Mouse (Mus musculus): Measurements from ENCODE around the gene Pdxdc1.

The Pdxdc1 gene

DNA sequence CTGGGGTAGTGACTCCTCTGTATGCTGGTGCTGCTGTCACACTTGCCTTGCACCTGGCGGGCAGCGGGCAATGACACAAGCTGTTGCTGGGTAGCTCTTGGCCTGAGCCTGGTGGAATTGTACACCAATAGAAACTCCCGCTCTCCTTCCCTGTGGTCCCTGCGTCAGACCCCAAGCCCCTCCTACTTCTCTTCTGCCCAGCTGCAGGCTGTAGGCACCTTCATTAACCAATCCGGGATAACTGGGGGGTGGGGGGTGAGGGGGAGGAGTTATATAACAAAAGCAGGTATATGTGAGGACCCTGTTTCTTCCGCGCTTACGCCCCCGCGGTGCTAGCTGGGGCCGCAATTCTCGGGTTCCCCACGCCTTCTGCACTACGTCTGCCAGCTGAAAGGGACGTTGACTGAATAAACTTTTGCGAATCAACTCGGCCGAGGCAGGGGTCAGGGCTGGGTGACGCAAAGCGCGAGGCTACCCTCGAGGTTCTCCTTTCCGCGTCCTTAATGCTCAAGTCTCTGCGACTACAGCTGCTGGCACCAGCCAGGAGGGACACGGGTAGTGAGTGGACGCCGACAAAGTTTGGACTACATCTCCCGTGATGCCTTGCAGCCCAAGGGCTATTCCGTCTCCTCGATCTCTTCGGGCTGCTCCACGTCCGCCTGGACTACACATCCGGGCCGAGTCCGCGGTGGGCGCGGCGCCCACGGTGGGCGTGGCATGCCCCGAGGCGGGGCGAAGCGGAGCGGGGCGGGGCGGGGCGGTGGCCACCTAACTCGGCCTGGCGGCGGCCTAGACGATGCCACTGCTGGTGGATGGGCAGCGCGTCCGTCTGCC, 84.2 kb downstream of the Pdxdc1 start, which contains the start of gene Ntan1:
Gene Ntan1 (plus strand): TSS at position 286 of the 834 bp plus-strand sequence.
- in situ Hi-C loops (cut with MboI, MseI), result no loop called here

DNA sequence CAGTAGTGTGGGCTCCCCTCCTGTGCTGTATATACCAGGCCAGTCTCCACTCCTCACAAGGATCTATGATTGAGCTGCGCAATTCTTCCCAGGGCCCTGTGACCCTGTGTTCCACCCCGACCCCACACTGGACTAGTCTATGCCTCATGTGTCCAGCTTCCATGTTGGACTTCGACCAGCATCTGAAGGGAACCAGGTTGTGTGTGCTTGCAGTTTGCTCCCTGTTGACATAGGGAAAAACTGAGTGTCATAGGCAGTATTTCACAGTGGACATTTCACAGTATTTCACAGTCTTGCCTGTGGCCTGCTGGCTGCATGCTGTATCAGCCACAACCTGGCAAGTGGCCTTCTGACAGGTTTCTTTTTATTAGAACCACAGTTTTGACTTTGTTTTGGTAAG, 89.7 kb downstream of the Pdxdc1 start:
- in situ Hi-C loops (cut with MboI, MseI), result no loop called here

DNA sequence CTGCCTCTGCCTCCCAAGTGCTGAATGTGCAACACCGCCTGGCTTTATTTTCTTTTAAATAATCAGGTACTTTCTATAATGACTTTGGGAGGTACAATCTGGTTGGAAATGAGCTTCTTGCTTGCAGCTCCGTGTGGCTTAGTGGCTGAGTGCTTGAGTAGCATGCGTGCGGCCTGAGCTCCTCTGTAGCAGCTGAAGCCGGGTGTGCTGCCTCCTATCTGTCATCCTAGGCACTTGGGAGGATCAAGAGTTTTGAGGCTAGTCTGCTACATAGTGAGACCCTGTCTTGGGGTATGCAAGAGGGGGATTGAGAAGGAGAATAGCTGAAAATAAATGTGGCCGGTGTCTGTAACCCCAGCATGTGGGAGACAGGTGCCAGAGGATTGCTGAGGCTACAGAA, 90.8 kb downstream of the Pdxdc1 start:
- in situ Hi-C loops (cut with MboI, MseI), result no loop called here

DNA sequence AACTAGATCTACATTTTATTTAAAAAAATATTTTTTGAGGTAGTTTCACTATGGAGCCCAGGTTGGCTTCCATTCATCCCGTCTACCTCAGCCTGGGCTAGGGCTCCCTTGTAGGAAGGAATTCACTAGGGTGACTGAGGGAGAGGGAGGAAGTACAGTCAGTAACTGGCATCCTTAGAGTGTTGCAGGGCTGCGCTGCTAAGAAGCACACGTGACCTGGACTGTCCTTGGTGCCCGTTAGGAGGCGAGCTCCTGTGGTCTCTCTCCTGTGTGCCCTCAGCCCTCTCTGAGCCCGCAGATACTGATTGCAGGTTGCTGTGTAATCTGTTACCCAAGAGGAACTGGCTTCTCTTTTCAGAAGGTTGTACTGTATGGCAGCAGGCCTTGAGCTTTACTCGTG, 94.5 kb downstream of the Pdxdc1 start:
- in situ Hi-C loops (cut with MboI, MseI), result no loop called here

DNA sequence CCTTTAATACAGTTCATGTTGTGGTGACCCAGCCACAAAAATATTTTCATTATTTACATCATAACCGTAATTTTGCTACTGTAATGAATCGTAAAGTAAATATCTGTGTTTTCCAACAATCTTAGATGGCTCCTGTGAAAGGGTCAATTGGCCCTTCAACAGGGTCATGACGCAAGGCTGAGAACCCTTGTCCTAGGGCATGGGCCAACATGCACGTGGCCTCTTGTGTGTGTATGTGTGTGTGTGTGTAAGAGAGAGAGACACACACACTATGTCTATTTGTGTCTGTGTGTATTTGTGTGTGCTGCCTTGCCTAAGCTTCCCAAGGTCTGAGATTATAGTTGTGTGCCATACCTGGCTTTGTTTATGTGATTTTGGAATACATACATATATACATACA, 95.3 kb downstream of the Pdxdc1 start:
- in situ Hi-C loops (cut with MboI, MseI), result no loop called here

DNA sequence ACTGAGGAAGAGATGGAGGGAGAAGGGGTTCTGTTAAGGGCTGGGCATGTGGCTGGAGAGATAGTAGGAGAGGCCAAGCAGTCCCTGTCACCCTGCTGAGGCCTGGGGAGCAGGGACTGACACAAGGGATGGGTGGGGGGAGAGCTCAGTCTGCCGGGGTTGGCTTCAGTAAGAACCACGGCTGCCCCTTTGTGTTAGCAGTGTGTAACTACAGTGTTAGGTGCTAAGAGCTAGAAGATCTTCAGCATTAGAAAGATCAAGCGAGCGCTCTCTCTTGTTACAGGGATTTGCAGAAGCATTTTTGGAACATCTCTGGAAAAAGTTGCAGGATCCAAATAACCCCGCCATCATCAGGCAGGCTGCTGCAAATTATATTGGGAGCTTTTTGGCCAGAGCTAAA, 98.3 kb downstream of the Pdxdc1 start:
- in situ Hi-C loops (cut with MboI, MseI), result no loop called here

DNA sequence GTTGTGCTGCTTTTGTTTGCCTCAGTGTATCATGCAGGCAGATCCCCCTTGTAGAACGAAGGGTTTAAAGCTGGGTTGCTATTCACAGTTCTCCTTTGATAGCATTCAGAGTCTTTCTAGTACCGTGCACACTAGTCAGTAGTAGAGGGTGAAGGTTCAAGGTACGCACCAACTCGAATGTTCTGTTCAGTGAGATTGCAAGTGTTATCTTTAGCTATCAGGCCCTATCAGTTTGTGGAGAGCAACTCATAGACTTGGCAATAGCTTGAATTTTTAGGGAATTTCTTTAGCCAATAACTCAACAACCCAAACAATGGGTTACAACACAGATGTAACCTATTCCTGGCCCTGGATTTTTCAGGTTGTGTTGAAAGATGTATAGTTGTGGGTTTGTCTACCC, 101.7 kb downstream of the Pdxdc1 start:
- in situ Hi-C loops (cut with MboI, MseI), result no loop called here

DNA sequence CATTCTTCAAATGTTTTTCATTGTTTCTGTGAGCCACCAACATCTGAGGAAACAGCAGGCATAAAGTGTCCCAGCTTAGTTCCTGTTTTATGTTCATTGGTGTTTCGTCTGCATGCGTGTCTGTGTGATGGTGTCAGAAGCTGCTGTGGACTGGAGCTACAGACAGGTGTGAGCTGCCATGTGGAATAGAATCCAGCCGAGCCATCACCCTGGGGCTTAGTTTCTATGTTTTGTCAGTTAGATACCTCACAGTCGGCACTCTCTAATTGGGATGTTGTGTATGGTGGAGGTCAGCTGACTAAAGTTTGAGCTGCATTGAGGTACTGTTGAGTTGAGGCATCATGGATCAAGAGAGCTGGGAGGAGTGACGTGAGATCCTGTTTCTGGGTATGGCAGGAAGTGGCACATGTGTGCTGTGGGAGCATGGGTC, 106.2 kb downstream of the Pdxdc1 start:
- in situ Hi-C loops (cut with MboI, MseI), result loop anchor here in 1 of 2 experiments (25.0 kb wide), 1 partner anchor 684 kb away; the partner anchor contains the start of gene Ercc4

DNA sequence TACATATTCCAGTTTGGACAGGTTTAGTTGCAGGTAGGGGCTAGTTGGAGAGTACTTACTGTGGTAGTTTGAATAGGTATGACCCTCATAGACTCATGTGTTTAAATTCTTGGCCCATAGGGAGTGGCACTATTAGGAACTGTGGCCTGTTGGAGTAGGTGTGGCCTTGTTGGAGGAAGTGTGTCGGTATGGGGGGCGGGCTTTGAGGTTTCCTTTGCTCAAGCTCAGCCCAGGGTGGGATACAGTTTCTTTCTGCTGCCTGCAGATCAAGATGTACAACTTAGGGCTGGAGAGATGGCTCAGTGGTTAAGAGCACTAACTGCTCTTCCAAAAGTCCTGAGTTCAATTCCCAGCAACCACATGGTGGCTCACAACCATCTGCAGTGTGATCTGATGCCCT, 109.5 kb downstream of the Pdxdc1 start:
- in situ Hi-C loops (cut with MboI, MseI), result loop anchor here in 1 of 2 experiments (25.0 kb wide), 1 partner anchor 681 kb away; the partner anchor contains the start of gene Ercc4

DNA sequence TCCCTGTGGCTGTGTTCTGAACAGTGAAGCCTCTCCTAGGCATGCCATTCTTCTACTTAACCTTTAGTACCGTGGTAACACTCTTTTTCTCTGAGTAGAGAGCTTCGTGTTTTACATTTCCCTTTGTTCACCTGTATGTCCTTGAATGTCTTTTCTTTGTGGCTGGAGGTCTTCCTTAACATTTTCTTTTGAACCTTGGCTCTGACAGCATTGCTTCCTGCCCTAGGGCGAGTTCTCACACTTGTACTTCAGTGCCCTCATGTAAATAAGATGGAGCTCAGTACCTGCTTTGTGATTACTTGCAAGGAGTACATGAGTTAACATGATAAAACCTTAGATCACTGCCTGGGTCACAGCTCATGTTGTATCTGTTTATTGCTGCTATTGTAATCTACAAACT, 117.0 kb downstream of the Pdxdc1 start:
- in situ Hi-C loops (cut with MboI, MseI), result loop anchor here in 1 of 2 experiments (25.0 kb wide), 1 partner anchor 674 kb away; the partner anchor contains the start of gene Ercc4

All from T-helper 17 cell (primary cell).